Mouse (Mus musculus): ENCODE measurements around the gene Pdlim4.

GRCm38 (mm10) chr11:54091726-54092125 lies 22.9 kb upstream of the Pdlim4 start:
- TF ChIP-seq CTCF (IDR thresholded peaks at IDR 0.05; ENCODE audit: low read depth) (peak; percentile 15; the same call in 1 of the 2 replicates), EP300 (IDR thresholded peaks at IDR 0.05; ENCODE audit: low read depth) (no peak)

Data from liver, postnatal 0 days (tissue).